Mouse (Mus musculus): ENCODE measurements around the gene Pthlh. TPM values are rescaled to one million over a fixed set of nuclear protein-coding genes. Genes with fewer than 3 reads are reported as not detected.
"Not testable (repeated sequence)": the region's sequence is repeated elsewhere in the genome, so short reads cannot be mapped to it uniquely, and the experiment has no call there.

Gene Pthlh
- 94.4 and 138 TPM in 2 replicates for polyA plus RNA-seq (2012; rRNA removed)

GRCm38 (mm10) chr6:147263587-147264565 lies at the start of gene Pthlh:
TSS of gene Pthlh (minus strand) at chr6:147264183.
- DNase-seq (ENCODE audit: low spot score) = peak; percentile 76

DNA sequence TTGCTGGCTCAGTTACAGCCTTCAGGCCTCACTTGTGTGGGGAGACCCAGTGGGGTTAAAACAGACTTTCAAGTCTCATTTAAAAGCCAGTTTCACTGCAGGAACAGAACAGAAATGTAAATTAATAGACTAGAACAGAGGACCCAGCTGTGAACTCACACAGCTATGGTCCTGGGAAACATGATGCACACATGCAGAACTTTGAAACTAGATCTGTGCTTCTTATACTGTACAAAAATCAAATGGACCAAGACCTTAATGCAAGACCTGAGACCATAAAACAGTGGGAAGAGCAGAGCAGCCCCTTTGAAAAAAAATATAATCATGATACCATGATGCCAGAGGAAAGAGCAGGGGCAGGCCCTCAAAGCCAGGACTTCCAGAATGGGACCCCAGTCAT lies 49.3 kb upstream of the Pthlh start:
- DNase-seq (ENCODE audit: low spot score) = no peak

DNA sequence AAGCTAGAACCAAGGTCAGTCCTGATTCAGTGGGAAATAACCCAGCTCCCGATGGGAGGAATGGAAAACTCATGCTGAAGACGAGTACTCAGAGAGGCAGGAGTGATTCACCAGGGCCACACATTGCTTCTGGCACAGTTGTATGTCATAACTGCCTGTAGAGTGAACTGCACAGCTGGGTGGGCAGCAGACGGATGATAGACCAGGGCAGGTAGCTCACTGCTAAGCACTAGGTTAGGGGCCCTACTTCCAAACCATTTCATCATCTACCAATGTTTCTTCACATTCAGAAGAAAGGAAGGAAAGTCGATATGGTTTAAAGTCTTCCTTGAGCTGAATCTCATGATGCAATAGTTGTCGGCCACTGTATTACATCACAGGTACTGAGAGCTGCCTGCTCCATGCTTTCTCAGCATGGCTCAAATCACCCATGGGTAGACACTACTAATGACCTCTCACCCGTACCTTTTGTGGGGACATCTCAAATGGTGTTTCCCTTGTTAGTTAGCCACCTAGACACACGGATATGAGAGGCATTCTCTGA lies 46.5 kb upstream of the Pthlh start:
- no peak for DNase-seq (ENCODE audit: low spot score)

DNA sequence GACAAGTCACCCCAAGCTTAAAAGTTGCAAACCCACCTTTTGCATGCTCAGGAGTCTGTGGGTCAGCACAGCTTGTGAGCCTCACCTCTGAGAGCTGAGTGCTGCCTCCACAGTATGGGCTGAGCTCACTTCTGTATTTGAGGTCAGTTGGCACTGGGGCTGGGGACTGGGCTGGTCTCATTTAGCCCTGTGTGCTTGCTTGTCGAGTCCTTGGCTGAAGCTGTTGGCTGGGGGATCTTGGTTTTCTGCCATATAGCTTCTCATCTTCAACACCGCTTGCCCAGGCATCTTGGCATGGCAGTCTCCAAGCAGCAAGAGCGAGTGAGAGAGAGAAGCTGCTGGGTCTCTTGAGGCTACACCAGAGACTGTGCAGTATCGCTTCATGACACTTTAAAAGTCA lies 46.1 kb upstream of the Pthlh start:
- no peak for DNase-seq (ENCODE audit: low spot score)

DNA sequence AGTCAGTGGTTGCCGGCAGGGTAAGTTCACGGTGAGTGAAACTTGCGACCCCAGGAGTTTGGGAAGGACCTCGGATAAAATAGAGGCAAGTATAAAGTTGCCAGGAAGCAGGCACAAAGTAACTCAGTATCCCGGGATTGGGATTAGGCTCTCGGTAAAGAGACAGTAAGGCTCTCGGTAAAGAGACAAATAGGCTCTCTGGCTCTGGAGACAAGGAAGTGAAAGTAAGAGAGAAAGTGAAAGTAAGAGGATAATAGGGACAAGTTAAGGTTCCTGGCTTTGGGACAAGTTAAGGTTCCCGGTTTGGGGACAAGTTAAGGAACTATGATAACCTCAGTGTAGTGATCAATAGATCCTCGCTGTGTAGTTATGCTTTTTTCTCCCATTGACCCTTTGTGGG lies 40.3 kb upstream of the Pthlh start:
- DNase-seq (ENCODE audit: low spot score) = not testable (repeated sequence)

DNA sequence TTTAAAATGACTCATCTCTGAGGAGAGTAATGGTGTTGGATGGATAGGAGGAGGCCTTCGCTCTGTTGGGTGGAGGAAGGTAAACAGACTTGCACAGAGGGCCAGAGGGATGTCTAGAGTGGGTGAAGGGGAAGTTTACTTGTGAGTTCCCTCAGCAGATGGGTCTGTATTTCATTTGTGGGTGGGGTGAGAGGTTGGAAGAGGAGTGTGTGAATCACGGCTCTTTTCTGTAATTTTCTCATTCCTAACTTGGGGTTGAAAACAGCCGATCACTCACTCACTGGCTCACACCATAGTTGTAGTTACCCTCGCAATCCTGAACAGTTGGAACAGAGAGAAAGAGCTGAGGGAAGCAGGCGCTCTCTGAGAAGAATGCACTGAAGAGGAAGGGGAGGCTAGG lies 35.6 kb upstream of the Pthlh start:
- DNase-seq (ENCODE audit: low spot score) = no peak

DNA sequence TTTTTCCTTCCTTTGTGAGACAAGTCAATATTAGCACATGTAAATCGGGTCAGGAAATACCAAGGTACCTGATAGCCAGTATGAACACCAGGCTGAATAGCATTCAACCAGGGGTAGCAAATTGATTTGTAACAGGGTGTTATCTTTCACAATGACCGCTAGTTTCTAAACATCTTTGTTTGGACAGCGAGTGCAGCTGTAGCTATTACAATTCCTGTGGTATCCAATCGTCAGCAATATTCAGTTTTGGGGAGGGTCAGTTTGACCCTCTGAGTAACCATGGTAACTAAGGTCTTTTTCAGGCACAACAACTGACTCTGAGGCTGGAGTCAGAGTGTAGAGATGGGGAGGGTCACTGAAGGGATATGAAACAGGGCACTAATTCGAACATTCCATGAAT lies 15.3 kb upstream of the Pthlh start:
- DNase-seq (ENCODE audit: low spot score) = no peak

- DNase-seq (ENCODE audit: low spot score) = no peak
Observed at GRCm38 (mm10) chr6:147268143-147268790, 4.3 kb upstream of the Pthlh start.

GRCm38 (mm10) chr6:147266466-147266865 lies 2.5 kb upstream of the Pthlh start:
- no peak for DNase-seq (ENCODE audit: low spot score)

GRCm38 (mm10) chr6:147263178-147263577 lies 805 bp downstream of the Pthlh start:
- DNase-seq (ENCODE audit: low spot score) = peak; percentile 31

DNA sequence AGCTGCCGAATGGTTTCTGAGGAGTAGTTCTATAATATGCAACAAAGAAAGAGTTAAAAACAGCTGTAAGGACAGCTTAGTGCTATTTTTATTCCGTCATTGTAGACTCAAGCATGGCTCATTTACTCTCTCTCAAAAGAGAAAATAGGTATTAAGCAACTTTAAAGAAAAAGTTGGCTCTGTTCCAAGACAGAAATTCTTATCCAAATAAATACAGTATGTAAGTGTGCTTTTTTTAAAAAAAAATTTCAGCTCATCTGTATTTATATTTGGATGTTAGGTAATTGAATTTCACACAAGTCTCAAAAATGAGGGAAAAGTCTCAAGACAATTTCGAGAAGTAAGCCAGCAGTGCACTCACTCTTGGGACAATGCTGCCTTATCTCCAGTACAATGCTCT lies 2.4 kb downstream of the Pthlh start:
- DNase-seq (ENCODE audit: low spot score) = no peak

GRCm38 (mm10) chr6:147260766-147261165 lies 3.2 kb downstream of the Pthlh start:
- DNase-seq (ENCODE audit: low spot score) = no peak

DNA sequence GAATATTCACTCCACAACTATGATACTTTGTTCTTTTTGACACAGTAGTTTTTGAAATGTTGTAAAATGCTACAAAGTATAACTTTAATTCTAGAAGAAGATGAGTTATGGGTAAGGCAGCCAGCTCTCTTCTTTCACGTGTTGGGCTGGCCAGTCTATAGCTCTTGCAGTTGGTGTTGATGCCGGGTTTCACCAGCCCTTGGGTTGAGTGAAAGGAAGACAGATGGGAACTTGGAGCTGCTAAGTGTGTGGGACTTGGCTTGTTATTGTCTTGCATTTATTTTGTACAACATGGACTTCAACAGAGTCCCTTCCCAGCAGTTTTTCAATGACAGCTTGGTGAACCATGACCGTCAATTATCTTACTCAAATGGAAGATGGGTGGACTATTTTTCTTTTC lies 16.2 kb downstream of the Pthlh start:
- no peak for DNase-seq (ENCODE audit: low spot score)

- DNase-seq (ENCODE audit: low spot score) = no peak
Observed at GRCm38 (mm10) chr6:147244294-147244693, 19.7 kb downstream of the Pthlh start.

DNA sequence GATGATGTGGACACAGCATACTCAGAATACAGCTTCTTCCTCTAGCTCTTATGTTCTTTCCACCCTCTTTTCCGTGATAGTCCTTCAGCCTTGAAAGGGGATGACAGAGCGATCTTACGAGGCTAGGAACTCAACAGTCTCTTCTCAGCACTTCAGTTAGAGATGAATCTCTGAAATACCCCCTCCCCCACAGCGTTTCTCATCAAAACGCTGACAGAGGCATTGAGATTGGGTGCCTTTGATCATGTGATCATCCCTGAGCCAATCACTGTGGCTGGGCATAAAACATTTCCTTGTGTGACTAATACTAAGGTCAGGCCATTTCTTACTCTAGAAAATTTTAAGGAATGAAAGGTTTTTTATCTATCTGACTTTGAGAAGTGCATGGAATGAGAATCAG lies 20.3 kb downstream of the Pthlh start:
- DNase-seq (ENCODE audit: low spot score) = no peak

DNA sequence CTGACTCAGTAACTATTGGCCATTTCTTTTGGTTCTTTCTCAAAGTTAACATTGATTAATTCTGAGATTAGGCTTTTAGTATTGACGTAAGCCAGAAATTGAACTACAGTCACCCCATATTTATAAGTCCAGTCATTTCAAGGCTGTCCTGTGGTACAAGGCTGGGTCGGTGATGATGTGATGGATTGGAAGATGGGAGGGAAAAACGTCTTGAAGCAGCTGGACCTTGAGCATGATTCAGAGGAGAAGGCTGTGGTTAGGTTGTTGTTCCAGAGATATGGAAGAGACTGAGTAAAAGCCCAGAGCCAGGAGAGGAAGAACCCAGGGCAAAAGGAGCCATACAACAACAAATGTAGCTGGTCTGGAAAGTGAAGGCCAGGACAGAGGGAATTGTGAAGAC lies 22.4 kb downstream of the Pthlh start:
- DNase-seq (ENCODE audit: low spot score) = no peak

DNA sequence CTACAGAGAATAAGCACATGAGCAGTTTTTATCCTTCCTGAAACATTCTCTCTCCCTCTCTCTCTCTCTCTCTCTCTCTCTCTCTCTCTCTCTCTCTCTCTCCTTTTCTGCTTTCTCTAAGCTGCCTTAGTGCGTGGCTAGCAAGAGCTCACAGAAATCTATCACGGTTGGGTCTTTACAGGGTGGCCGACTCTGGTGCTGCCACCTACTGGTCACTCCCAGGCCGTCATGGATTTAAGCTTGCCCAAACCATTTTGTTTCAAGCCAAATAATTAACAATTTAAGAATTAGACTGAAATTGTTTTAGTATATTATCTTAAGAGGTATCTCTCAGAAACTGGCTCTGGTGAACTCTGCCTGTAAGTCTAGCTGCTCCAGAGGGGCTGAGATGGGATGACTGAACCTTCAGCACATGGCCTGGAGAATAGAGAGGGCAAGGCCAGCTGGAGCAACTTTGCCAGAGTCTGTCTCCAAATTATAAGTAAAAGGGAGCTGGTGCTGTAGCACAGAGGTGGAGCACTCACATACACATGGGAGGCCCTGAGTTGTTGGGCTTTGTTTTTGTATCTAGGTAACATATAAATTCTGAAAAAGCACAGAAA lies 23.7 kb downstream of the Pthlh start:
- DNase-seq (ENCODE audit: low spot score) = no peak

DNA sequence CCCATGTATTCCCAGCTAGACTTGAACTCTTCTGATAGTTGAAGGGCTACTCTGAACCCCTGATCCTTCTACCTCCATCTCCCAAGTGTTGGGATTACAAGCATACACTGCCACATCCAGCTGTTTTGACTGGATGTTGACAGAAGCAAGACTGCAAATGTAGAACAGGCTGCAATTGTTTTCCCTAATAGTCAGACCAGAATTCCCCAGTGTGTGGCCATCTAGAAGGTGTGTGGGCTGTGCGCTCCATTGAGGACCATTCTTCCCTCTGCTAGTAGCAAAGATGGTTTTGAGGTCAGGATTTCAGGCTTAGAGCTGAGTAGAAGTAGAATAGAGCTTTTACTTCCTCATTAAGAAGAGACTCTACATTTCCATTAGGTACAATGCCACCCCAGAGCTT lies 37.3 kb downstream of the Pthlh start:
- DNase-seq (ENCODE audit: low spot score) = no peak

- no peak for DNase-seq (ENCODE audit: low spot score)
Observed at GRCm38 (mm10) chr6:147219099-147219498, 44.9 kb downstream of the Pthlh start.

DNA sequence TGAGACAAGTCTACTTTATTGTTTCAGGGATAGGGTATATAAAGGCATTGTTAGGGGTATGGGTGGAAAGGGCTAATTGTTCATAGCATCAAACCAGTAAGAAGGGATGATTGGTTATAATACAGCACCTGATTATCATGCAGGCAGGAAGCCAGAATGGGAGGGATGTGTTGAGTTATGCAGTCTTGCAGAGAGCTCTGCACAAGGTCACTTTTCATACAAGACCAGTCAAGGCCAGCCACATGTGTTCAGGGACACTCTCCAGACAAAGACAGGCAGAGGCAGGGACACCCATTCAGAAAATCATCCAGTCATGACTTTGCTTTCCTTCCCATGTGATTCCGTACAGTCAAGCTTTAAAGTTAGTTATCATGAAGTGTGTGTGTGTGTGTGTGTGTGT lies 47.8 kb downstream of the Pthlh start:
- no peak for DNase-seq (ENCODE audit: low spot score)

GRCm38 (mm10) chr6:147207821-147208330 lies 56.1 kb downstream of the Pthlh start:
- no peak for DNase-seq (ENCODE audit: low spot score)
